9 mouse cellular contexts compared by ENCODE assay signal in genomic region chr4:124983893-124984526, GRCm38 (mm10). TPM values are rescaled to one million over a fixed set of nuclear protein-coding genes. Genes with fewer than 3 reads are reported as not detected.
A peak's percentile ranks its signal among the peaks of the same experiment; 100 is the strongest.
DNase-seq lines count a peak whose midpoint lies in the region; ATAC-seq lines count a peak whose summit lies in the region.
"Had no signal": no experiment of that assay in that cellular context is flagged by ENCODE, and none has a peak within 500 bp of the region (broad histone marks: within the 10 kb centered on the region; RNA-seq: fewer than 3 reads in every experiment).

No protein-coding gene starts in this region.

- H3K9me3 ChIP-seq in forebrain, embryonic 11.5 days (ENCODE audit: control insufficient read depth, low read length) = no peaks in the 10 kb centered on the region
- no peaks in the 10 kb centered on the region for H3K9me3 ChIP-seq in forebrain, embryonic 16.5 days (ENCODE audit: control insufficient read depth, low read length)
- H3K9me3 ChIP-seq in midbrain, embryonic 16.5 days (replicated peaks; ENCODE audit: control insufficient read depth, low read length, poor library complexity, severe bottlenecking) = no peaks in the 10 kb centered on the region
- no peaks in the 10 kb centered on the region for H3K9me3 ChIP-seq in midbrain, embryonic 14.5 days (ENCODE audit: control insufficient read depth, low read length)
- H3K9me3 ChIP-seq: heart, embryonic 12.5 days had no signal

- H3K27ac ChIP-seq in forebrain, embryonic 11.5 days (ENCODE audit: low read depth, low read length) = no peak overlapping the region
- no peak overlapping the region for H3K27ac ChIP-seq in forebrain, embryonic 16.5 days (ENCODE audit: low read length)
- H3K27ac ChIP-seq in midbrain, embryonic 16.5 days (ENCODE audit: low read length) = no peak overlapping the region
- H3K27ac ChIP-seq in midbrain, embryonic 14.5 days (replicated peaks; ENCODE audit: low read depth, low read length) = no peak overlapping the region

- no peak overlapping the region for H3K4me2 ChIP-seq in forebrain, embryonic 11.5 days (ENCODE audit: low read depth, low read length, severe bottlenecking)
- H3K4me2 ChIP-seq in forebrain, embryonic 16.5 days (ENCODE audit: low read length) = no peak overlapping the region
- H3K4me2 ChIP-seq in midbrain, embryonic 16.5 days (ENCODE audit: low read length) = peak overlapping the region; percentile 3; the same call in 1 of the 2 replicates
- no peak overlapping the region for H3K4me2 ChIP-seq in midbrain, embryonic 14.5 days (ENCODE audit: low read length)
- H3K4me2 ChIP-seq: heart, embryonic 12.5 days had no signal

- no peak overlapping the region for H3K9ac ChIP-seq in forebrain, embryonic 11.5 days (ENCODE audit: low read length)
- H3K9ac ChIP-seq in forebrain, embryonic 16.5 days (replicated peaks; ENCODE audit: low read depth, low read length) = no peak overlapping the region
- H3K9ac ChIP-seq in midbrain, embryonic 16.5 days (ENCODE audit: low read depth, low read length) = no peak overlapping the region
- H3K9ac ChIP-seq in midbrain, embryonic 14.5 days (replicated peaks; ENCODE audit: low read length) = no peak overlapping the region
- H3K9ac ChIP-seq: heart, embryonic 12.5 days had no signal

- no peaks in the 10 kb centered on the region for H3K36me3 ChIP-seq in forebrain, embryonic 11.5 days (ENCODE audit: control insufficient read depth, insufficient read depth, low read length)
- H3K36me3 ChIP-seq in forebrain, embryonic 16.5 days (ENCODE audit: control insufficient read depth, insufficient read depth) = no peaks in the 10 kb centered on the region
- H3K36me3 ChIP-seq in midbrain, embryonic 16.5 days (ENCODE audit: control insufficient read depth, insufficient read depth, low read length) = no peaks in the 10 kb centered on the region
- no peaks in the 10 kb centered on the region for H3K36me3 ChIP-seq in midbrain, embryonic 14.5 days (ENCODE audit: control insufficient read depth, insufficient read depth, low read length)
- H3K36me3 ChIP-seq: heart, embryonic 12.5 days had no signal

- peak; percentile 68 for DNase-seq in forebrain, embryonic 11.5 days (ENCODE audit: low spot score)
- no peak for DNase-seq in midbrain, embryonic 14.5 days
- peak; percentile 33 for DNase-seq in c-Kit-positive CD71-positive TER-119-positive erythroid progenitor cells, embryonic 14.5 days (ENCODE audit: low spot score)
- DNase-seq in thymus, postnatal 14 days = peak; percentile 57
- DNase-seq in layer of hippocampus, postnatal 36 days = no peak
- no peak for DNase-seq in right cerebral cortex, postnatal 25 days

- 20% methylated on average over 9 of the region's 9 CpGs for WGBS in forebrain, embryonic 11.5 days
- WGBS in forebrain, embryonic 16.5 days = 12% methylated on average over 9 of the region's 9 CpGs
- 17% methylated on average over 9 of the region's 9 CpGs for WGBS in midbrain, embryonic 16.5 days
- 15% methylated on average over 9 of the region's 9 CpGs for WGBS in midbrain, embryonic 14.5 days

- ATAC-seq in forebrain, embryonic 11.5 days (replicated peaks; ENCODE audit: low FRiP score) = no peak
- ATAC-seq in forebrain, embryonic 16.5 days = no peak
- ATAC-seq in midbrain, embryonic 16.5 days = 0 out of 2 replicates have a peak, but pooled peaks have one; percentile 32
- no peak for ATAC-seq in midbrain, embryonic 14.5 days (ENCODE audit: low FRiP score, low TSS enrichment)

- H3K27me3 ChIP-seq in forebrain, embryonic 11.5 days (ENCODE audit: control insufficient read depth, insufficient read depth, low read length) = peaks cover 49% of the 10 kb centered on the region
- H3K27me3 ChIP-seq in forebrain, embryonic 16.5 days (replicated peaks; ENCODE audit: control insufficient read depth, insufficient read depth, low read length) = peaks cover 57% of the 10 kb centered on the region
- peaks cover 45% of the 10 kb centered on the region for H3K27me3 ChIP-seq in midbrain, embryonic 16.5 days (ENCODE audit: control insufficient read depth, insufficient read depth, low read depth, low read length)
- H3K27me3 ChIP-seq in midbrain, embryonic 14.5 days (ENCODE audit: control insufficient read depth, insufficient read depth, low read length) = peaks cover 62% of the 10 kb centered on the region

- H3K4me1 ChIP-seq in forebrain, embryonic 11.5 days (replicated peaks; ENCODE audit: control insufficient read depth, insufficient read depth, low read length) = peaks cover 14% of the 10 kb centered on the region
- H3K4me1 ChIP-seq in forebrain, embryonic 16.5 days (replicated peaks; ENCODE audit: control insufficient read depth, insufficient read depth, low read length) = peaks cover 15% of the 10 kb centered on the region
- H3K4me1 ChIP-seq in midbrain, embryonic 16.5 days (ENCODE audit: control insufficient read depth, insufficient read depth, low read length) = peaks cover 11% of the 10 kb centered on the region
- H3K4me1 ChIP-seq in midbrain, embryonic 14.5 days (ENCODE audit: control insufficient read depth, insufficient read depth, low read length) = peaks cover 9% of the 10 kb centered on the region; the same call in 1 of the 2 replicates

- H3K4me3 ChIP-seq in forebrain, embryonic 11.5 days (ENCODE audit: low read depth, low read length) = no peak overlapping the region
- no peak overlapping the region for H3K4me3 ChIP-seq in forebrain, embryonic 16.5 days (replicated peaks; ENCODE audit: low read length)
- H3K4me3 ChIP-seq in midbrain, embryonic 16.5 days (ENCODE audit: low read depth, low read length) = no peak overlapping the region
- no peak overlapping the region for H3K4me3 ChIP-seq in midbrain, embryonic 14.5 days (replicated peaks; ENCODE audit: low read depth, low read length)
- H3K4me3 ChIP-seq: heart, embryonic 12.5 days had no signal

RNA-seq across cellular contexts. Expression of gene Rspo1, which starts 2.2 kb away (rescaled TPM):
- 56.2 and 64.8 TPM in 2 replicates for polyA plus RNA-seq in forebrain, embryonic 11.5 days (2014; fragmentation: Nextera tagmentation; extraction: Ambion mirVana)
- 1.1 and 1.3 TPM in 2 replicates for polyA plus RNA-seq in forebrain, embryonic 16.5 days (2015; fragmentation: Nextera tagmentation; extraction: Ambion mirVana)
- 1.7 and 2.2 TPM in 2 replicates for polyA plus RNA-seq in midbrain, embryonic 16.5 days (2015; fragmentation: Nextera tagmentation; extraction: Ambion mirVana)
- 1.7 and 3.2 TPM in 2 replicates for polyA plus RNA-seq in midbrain, embryonic 14.5 days (2014; fragmentation: Nextera tagmentation; extraction: Ambion mirVana)
- total RNA-seq in layer of hippocampus, postnatal 36 days (2021) = 1 to 10 TPM; 8.8 to 9.8 TPM

RNA-seq across cellular contexts. Expression of gene Gnl2, which starts 32.4 kb away (rescaled TPM):
- 95.5 and 98.5 TPM in 2 replicates for polyA plus RNA-seq in forebrain, embryonic 11.5 days (2014; fragmentation: Nextera tagmentation; extraction: Ambion mirVana)
- polyA plus RNA-seq in forebrain, embryonic 16.5 days (2015; fragmentation: Nextera tagmentation; extraction: Ambion mirVana) = 101 and 107 TPM in 2 replicates
- polyA plus RNA-seq in midbrain, embryonic 16.5 days (2015; fragmentation: Nextera tagmentation; extraction: Ambion mirVana) = 95.9 and 104 TPM in 2 replicates
- 67.3 and 88.9 TPM in 2 replicates for polyA plus RNA-seq in midbrain, embryonic 14.5 days (2014; fragmentation: Nextera tagmentation; extraction: Ambion mirVana)
- 10 to 100 TPM; 59.3 to 62.4 TPM for total RNA-seq in layer of hippocampus, postnatal 36 days (2021)

RNA-seq across cellular contexts. Expression of gene Cdca8, which starts 44.9 kb away (rescaled TPM):
- 284 and 293 TPM in 2 replicates for polyA plus RNA-seq in forebrain, embryonic 11.5 days (2014; fragmentation: Nextera tagmentation; extraction: Ambion mirVana)
- polyA plus RNA-seq in forebrain, embryonic 16.5 days (2015; fragmentation: Nextera tagmentation; extraction: Ambion mirVana) = 70.0 and 76.6 TPM in 2 replicates
- polyA plus RNA-seq in midbrain, embryonic 16.5 days (2015; fragmentation: Nextera tagmentation; extraction: Ambion mirVana) = 19.7 and 26.1 TPM in 2 replicates
- 22.8 and 34.7 TPM in 2 replicates for polyA plus RNA-seq in midbrain, embryonic 14.5 days (2014; fragmentation: Nextera tagmentation; extraction: Ambion mirVana)
- total RNA-seq in layer of hippocampus, postnatal 36 days (2021) = 1 to 10 TPM; 1.9 to 2.0 TPM

RNA-seq across cellular contexts. Expression of gene 9930104L06Rik, which starts 47.2 kb away (rescaled TPM):
- polyA plus RNA-seq in forebrain, embryonic 11.5 days (2014; fragmentation: Nextera tagmentation; extraction: Ambion mirVana) = 5.9 and 6.1 TPM in 2 replicates
- 17.1 and 17.2 TPM in 2 replicates for polyA plus RNA-seq in forebrain, embryonic 16.5 days (2015; fragmentation: Nextera tagmentation; extraction: Ambion mirVana)
- polyA plus RNA-seq in midbrain, embryonic 16.5 days (2015; fragmentation: Nextera tagmentation; extraction: Ambion mirVana) = 16.1 and 17.0 TPM in 2 replicates
- polyA plus RNA-seq in midbrain, embryonic 14.5 days (2014; fragmentation: Nextera tagmentation; extraction: Ambion mirVana) = 4.9 and 5.6 TPM in 2 replicates
- total RNA-seq in layer of hippocampus, postnatal 36 days (2021) = 10 to 100 TPM; 25.2 to 26.1 TPM

Comparison
In these comparisons a context has a peak if more than half of its experiments do, and no peak if none do; other contexts are left out.
1. RNA of gene Rspo1, which starts 2.2 kb away (polyA plus RNA-seq): 56.2 to 64.8 TPM in forebrain, embryonic 11.5 days; 1.7 to 3.2 TPM in midbrain, embryonic 14.5 days, 1.7 to 2.2 TPM in midbrain, embryonic 16.5 days and 1.1 to 1.3 TPM in forebrain, embryonic 16.5 days; every median in the first group is over 10 times any median in the second.
2. DNase-seq: peak in forebrain, embryonic 11.5 days (single experiment), c-Kit-positive CD71-positive TER-119-positive erythroid progenitor cells, embryonic 14.5 days (single experiment) and thymus, postnatal 14 days (single experiment); none in midbrain, embryonic 14.5 days (single experiment), layer of hippocampus, postnatal 36 days (0 of 2) and right cerebral cortex, postnatal 25 days (single experiment).